Mouse (Mus musculus): ENCODE data around the gene Gm7168.

- TF ChIP-seq EP300 (optimal IDR thresholded peaks at IDR 0.05) = no peak
- TF ChIP-seq CTCF (IDR thresholded peaks at IDR 0.05; ENCODE audit: low read depth) = no peak
Observed at GRCm38 (mm10) chr17:13898838-13899237, 49.3 kb upstream of the Gm7168 start.

Data from stomach, postnatal 0 days (tissue).